Mouse (Mus musculus): ENCODE data around the gene Edar. TPM values are rescaled to one million over a fixed set of nuclear protein-coding genes. Genes with fewer than 3 reads are reported as not detected.

Edar gene
- polyA plus RNA-seq, 1 experiment from 2014 or later: 0.16 TPM

DNA sequence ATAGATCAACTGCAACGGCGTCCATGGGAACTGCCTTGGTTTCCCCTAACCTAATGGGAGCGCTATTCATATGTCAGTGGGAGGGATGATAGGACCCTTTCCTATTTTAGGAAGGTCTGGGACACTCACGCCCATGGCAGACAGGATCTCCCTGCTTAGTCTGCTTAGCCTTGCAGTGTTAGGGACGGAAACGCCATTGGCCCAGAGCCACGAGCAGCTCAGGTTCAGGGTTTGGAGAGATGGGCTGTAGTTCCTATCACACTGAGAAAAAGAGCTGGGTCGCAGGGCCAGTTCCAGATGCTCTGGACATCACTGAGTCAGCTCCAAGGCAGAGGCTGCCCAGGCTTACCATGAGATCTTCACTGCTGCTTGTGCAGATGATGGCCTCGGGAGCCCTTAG lies 32.5 kb downstream of the Edar start:
- no peaks in the 10 kb centered on the region for H3K9me3 ChIP-seq (ENCODE audit: control insufficient read depth)
- H3K4me2 ChIP-seq (replicated peaks; ENCODE audit: low read depth): no peak overlapping the region
- no peak for ATAC-seq
- H3K4me1 ChIP-seq (replicated peaks; ENCODE audit: control insufficient read depth, insufficient read depth, low read length): no peaks in the 10 kb centered on the region
- no peaks in the 10 kb centered on the region for H3K27me3 ChIP-seq (replicated peaks; ENCODE audit: control insufficient read depth, insufficient read depth, low read length)
- H3K9ac ChIP-seq (ENCODE audit: low read depth, low read length): no peak overlapping the region
- H3K4me3 ChIP-seq (ENCODE audit: low read depth, low read length): no peak overlapping the region
- no peak overlapping the region for H3K27ac ChIP-seq (ENCODE audit: low read depth, low read length)
- TF ChIP-seq CTCF (IDR thresholded peaks at IDR 0.05; ENCODE audit: low read depth): no peak
- no peaks in the 10 kb centered on the region for H3K36me3 ChIP-seq (ENCODE audit: control insufficient read depth, insufficient read depth)
- WGBS: 80% methylated on average over 9 of the region's 9 CpGs

DNA sequence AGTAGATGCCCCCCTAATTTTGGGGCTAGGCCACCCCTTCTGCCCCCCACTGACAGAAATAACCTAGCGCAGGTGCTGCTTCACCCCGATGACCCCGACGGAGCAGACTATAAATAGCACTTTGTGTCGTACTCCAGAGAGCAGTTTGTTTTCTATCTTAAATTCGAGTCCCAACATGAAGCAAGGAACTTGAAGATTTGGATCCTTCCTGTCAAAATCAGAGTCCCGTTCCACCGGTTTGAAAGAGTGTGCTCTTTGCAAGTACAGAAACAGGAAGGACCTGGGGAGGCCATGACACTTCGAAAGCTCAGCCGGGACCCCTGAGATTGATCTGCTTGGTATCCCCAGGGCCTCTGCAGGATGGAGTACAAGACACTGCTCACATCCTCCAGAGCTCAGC lies 33.8 kb downstream of the Edar start:
- no peaks in the 10 kb centered on the region for H3K27me3 ChIP-seq (replicated peaks; ENCODE audit: control insufficient read depth, insufficient read depth, low read length)
- no peak for ATAC-seq
- H3K9me3 ChIP-seq (ENCODE audit: control insufficient read depth): no peaks in the 10 kb centered on the region
- 73% methylated on average over 10 of the region's 10 CpGs for WGBS
- no peak overlapping the region for H3K4me2 ChIP-seq (replicated peaks; ENCODE audit: low read depth)
- H3K9ac ChIP-seq (ENCODE audit: low read depth, low read length): no peak overlapping the region
- no peaks in the 10 kb centered on the region for H3K4me1 ChIP-seq (replicated peaks; ENCODE audit: control insufficient read depth, insufficient read depth, low read length)
- H3K36me3 ChIP-seq (ENCODE audit: control insufficient read depth, insufficient read depth): no peaks in the 10 kb centered on the region
- H3K4me3 ChIP-seq (ENCODE audit: low read depth, low read length): no peak overlapping the region
- no peak for TF ChIP-seq CTCF (IDR thresholded peaks at IDR 0.05; ENCODE audit: low read depth)
- no peak overlapping the region for H3K27ac ChIP-seq (ENCODE audit: low read depth, low read length)

DNA sequence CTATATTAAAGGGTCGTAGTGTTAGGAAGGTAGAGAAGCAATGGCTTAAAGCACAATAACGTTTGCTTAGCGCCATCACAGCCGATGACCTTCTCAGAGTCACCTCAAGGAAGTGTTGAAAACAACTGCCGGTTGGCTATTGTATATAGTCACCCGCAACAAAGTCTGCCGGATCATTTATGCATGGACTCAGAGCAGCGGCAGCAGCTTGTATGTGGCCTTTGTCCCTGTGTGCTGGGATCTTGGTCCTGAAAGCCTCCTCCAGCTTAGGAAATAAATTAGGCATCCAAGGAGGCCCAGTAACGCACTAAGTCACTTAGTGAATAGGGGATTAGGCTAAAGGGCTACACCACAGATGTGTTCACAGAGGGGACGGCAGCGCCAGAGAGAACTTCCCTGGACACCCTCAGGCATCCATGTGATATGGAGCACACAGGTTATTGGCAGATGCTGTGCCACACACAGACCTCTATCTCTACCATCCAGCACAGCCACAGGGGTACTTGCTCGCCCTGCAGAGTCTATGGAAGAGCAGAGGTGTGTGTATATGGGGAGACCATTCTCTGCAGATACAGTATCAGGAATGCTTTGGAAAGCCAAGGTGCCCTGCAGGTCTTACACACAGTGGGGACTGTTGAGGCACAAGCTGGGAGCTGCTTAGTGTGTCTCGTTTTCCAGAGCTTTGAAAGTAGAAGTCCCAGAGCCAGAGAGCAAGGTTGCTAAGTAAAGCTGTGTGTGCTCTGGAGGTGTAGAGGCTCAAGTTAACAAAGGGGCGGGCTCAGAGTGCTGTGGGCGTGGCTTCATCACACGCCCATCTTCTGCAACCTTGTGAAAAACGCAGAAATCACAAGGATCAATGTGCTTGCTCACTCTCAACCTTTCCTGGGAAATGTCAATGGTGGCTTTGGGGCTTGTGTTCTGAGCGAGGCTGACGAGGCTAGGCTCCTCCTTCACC lies 34.7 kb downstream of the Edar start:
- Histone ChIP-seq H3K4me2 (replicated peaks; ENCODE audit: low read depth) (no peak overlapping the region), H3K4me3 (ENCODE audit: low read depth, low read length) (no peak overlapping the region), H3K27ac (ENCODE audit: low read depth, low read length) (no peak overlapping the region), H3K4me1 (replicated peaks; ENCODE audit: control insufficient read depth, insufficient read depth, low read length) (no peaks in the 10 kb centered on the region), H3K36me3 (ENCODE audit: control insufficient read depth, insufficient read depth) (no peaks in the 10 kb centered on the region), H3K9ac (ENCODE audit: low read depth, low read length) (no peak overlapping the region), H3K9me3 (ENCODE audit: control insufficient read depth) (no peaks in the 10 kb centered on the region), H3K27me3 (replicated peaks; ENCODE audit: control insufficient read depth, insufficient read depth, low read length) (no peaks in the 10 kb centered on the region)
- no peak for ATAC-seq
- WGBS: 60% methylated on average over 19 of the region's 19 CpGs
- TF ChIP-seq CTCF (IDR thresholded peaks at IDR 0.05; ENCODE audit: low read depth): no peak

DNA sequence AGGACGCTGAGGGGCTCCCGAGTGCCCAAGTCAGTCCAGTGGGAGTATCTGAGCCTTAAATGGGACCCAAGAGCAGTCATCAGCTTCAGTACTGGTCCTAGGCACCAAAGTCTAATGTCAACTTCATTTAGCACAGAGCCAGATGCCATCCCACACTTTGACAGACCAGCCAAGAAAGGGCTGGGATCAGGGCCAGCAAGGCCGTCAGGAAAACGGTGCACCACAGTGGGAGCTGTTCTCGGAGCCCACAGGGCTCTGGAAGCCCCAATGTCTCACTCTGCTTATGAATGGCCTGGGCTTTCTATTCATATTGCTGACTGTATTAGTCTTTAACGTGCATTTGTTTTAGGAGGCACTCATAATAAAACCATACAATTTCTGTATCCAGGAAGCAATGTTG lies 36.2 kb downstream of the Edar start:
- Histone ChIP-seq H3K36me3 (ENCODE audit: control insufficient read depth, insufficient read depth) (no peaks in the 10 kb centered on the region), H3K27me3 (replicated peaks; ENCODE audit: control insufficient read depth, insufficient read depth, low read length) (no peaks in the 10 kb centered on the region), H3K4me2 (replicated peaks; ENCODE audit: low read depth) (no peak overlapping the region), H3K9ac (ENCODE audit: low read depth, low read length) (no peak overlapping the region), H3K9me3 (ENCODE audit: control insufficient read depth) (no peaks in the 10 kb centered on the region), H3K4me3 (ENCODE audit: low read depth, low read length) (no peak overlapping the region), H3K4me1 (replicated peaks; ENCODE audit: control insufficient read depth, insufficient read depth, low read length) (no peaks in the 10 kb centered on the region), H3K27ac (ENCODE audit: low read depth, low read length) (no peak overlapping the region)
- TF ChIP-seq CTCF (IDR thresholded peaks at IDR 0.05; ENCODE audit: low read depth): no peak
- 70% methylated on average over 6 of the region's 6 CpGs for WGBS
- no peak for ATAC-seq

DNA sequence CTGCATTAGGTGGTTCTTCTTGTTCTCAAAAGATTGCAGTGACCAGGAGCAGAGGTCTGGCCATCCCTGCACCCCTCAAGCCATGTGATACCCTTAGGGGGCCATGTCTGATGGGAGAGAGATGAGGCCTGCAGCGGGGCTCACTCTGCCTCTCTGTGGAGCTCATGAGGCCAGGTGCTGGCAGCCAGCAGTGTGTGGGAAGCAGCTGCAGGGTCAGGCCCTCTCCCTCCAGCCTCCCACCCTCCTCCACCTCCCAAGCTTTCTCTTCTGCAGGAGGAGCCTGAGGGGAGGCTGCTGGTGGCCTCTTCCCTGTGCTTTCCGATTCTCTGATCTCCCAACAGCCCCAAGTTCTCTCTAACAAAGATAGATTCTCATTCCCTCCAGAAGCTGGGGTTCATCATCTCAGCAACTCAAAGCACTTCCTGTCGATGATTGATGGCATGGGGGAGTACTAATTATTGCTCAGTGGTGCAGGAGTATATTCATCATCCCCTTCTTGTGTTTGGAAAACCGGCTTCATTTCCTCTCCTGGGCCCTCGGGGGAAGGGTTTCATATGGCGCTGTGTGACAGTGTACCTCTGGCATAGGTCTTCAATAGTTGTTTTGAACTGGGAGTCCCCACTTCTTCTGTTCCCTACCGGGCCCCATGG lies 38.9 kb downstream of the Edar start:
- H3K4me2 ChIP-seq (replicated peaks; ENCODE audit: low read depth): no peak overlapping the region
- no peak overlapping the region for H3K9ac ChIP-seq (ENCODE audit: low read depth, low read length)
- H3K27me3 ChIP-seq (replicated peaks; ENCODE audit: control insufficient read depth, insufficient read depth, low read length): no peaks in the 10 kb centered on the region
- H3K4me3 ChIP-seq (ENCODE audit: low read depth, low read length): no peak overlapping the region
- H3K27ac ChIP-seq (ENCODE audit: low read depth, low read length): no peak overlapping the region
- no peak for TF ChIP-seq CTCF (IDR thresholded peaks at IDR 0.05; ENCODE audit: low read depth)
- no peaks in the 10 kb centered on the region for H3K36me3 ChIP-seq (ENCODE audit: control insufficient read depth, insufficient read depth)
- no peak for ATAC-seq
- no peaks in the 10 kb centered on the region for H3K4me1 ChIP-seq (replicated peaks; ENCODE audit: control insufficient read depth, insufficient read depth, low read length)
- WGBS: 56% methylated on average over 7 of the region's 7 CpGs
- H3K9me3 ChIP-seq (ENCODE audit: control insufficient read depth): no peaks in the 10 kb centered on the region

DNA sequence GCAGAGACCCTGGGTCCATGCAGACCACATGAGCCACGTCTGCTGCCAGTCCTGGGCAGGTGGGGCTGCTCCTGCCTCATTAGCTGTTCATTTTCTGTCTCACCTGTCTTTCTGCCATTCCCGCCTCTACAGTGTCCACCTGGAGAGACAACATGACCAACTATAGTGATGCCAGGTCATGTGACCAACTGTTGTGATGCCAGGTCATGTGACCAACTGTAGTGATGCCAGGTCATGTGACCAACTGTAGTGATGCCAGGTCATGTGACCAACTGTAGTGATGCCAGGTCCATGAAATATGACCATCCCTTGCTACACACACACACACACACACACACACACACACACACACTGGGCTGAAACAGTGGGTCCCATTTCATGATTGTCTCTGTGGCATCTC lies 41.9 kb downstream of the Edar start:
- Histone ChIP-seq H3K9ac (ENCODE audit: low read depth, low read length) (no peak overlapping the region), H3K36me3 (ENCODE audit: control insufficient read depth, insufficient read depth) (no peaks in the 10 kb centered on the region), H3K4me3 (ENCODE audit: low read depth, low read length) (no peak overlapping the region), H3K27me3 (replicated peaks; ENCODE audit: control insufficient read depth, insufficient read depth, low read length) (no peaks in the 10 kb centered on the region), H3K9me3 (ENCODE audit: control insufficient read depth) (no peaks in the 10 kb centered on the region), H3K4me1 (replicated peaks; ENCODE audit: control insufficient read depth, insufficient read depth, low read length) (no peaks in the 10 kb centered on the region), H3K27ac (ENCODE audit: low read depth, low read length) (no peak overlapping the region), H3K4me2 (replicated peaks; ENCODE audit: low read depth) (no peak overlapping the region)
- 93% methylated on average over 2 of the region's 2 CpGs for WGBS
- no peak for ATAC-seq
- TF ChIP-seq CTCF (IDR thresholded peaks at IDR 0.05; ENCODE audit: low read depth): no peak

All from intestine, postnatal 0 days (tissue).